In genomic region chr2:31639466-31639760, GRCm38 (mm10) we compare ENCODE assay signal across 16 mouse cellular contexts. TPM values are rescaled to one million over a fixed set of nuclear protein-coding genes. Genes with fewer than 3 reads are reported as not detected.
DNase-seq lines count a peak whose midpoint lies in the region; ATAC-seq and TF ChIP-seq lines count a peak whose summit lies in the region.
"Had no signal": no experiment of that assay in that cellular context is flagged by ENCODE, and none has a peak within 500 bp of the region (broad histone marks: within the 10 kb centered on the region; RNA-seq: fewer than 3 reads in every experiment).

No protein-coding gene starts in this region.

- H3K9me3 ChIP-seq in lung, embryonic 15.5 days, result no peaks in the 10 kb centered on the region
- H3K9me3 ChIP-seq in lung, postnatal 0 days (ENCODE audit: low read length), result no peaks in the 10 kb centered on the region
- no peaks in the 10 kb centered on the region for H3K9me3 ChIP-seq in hindbrain, embryonic 11.5 days (ENCODE audit: control insufficient read depth, low read length)
- no peaks in the 10 kb centered on the region for H3K9me3 ChIP-seq in midbrain, embryonic 12.5 days

- H3K36me3 ChIP-seq in lung, embryonic 15.5 days, result no peaks in the 10 kb centered on the region
- H3K36me3 ChIP-seq in lung, postnatal 0 days (ENCODE audit: insufficient read depth, low read length), result no peaks in the 10 kb centered on the region
- no peaks in the 10 kb centered on the region for H3K36me3 ChIP-seq in hindbrain, embryonic 11.5 days (ENCODE audit: control insufficient read depth, insufficient read depth, low read length)
- no peaks in the 10 kb centered on the region for H3K36me3 ChIP-seq in midbrain, embryonic 12.5 days

- no peak overlapping the region for H3K27ac ChIP-seq in lung, embryonic 15.5 days
- no peak overlapping the region for H3K27ac ChIP-seq in lung, postnatal 0 days (ENCODE audit: low read length)
- no peak overlapping the region for H3K27ac ChIP-seq in hindbrain, embryonic 11.5 days (ENCODE audit: low read depth, low read length)
- H3K27ac ChIP-seq in midbrain, embryonic 12.5 days (replicated peaks), result 0 out of 2 replicates have a peak overlapping the region, but pooled peaks have one; percentile 32

- peaks cover 100% of the 10 kb centered on the region for H3K27me3 ChIP-seq in lung, embryonic 15.5 days
- H3K27me3 ChIP-seq in lung, postnatal 0 days (replicated peaks; ENCODE audit: insufficient read depth, low read length), result peaks cover 97% of the 10 kb centered on the region
- peaks cover 95% of the 10 kb centered on the region for H3K27me3 ChIP-seq in hindbrain, embryonic 11.5 days (ENCODE audit: control insufficient read depth, insufficient read depth, low read length)
- H3K27me3 ChIP-seq in midbrain, embryonic 12.5 days, result peaks cover 99% of the 10 kb centered on the region

- no peak overlapping the region for H3K9ac ChIP-seq in lung, embryonic 15.5 days
- no peak overlapping the region for H3K9ac ChIP-seq in lung, postnatal 0 days (replicated peaks; ENCODE audit: low read depth)
- H3K9ac ChIP-seq in hindbrain, embryonic 11.5 days (ENCODE audit: low read depth, low read length), result no peak overlapping the region
- H3K9ac ChIP-seq in midbrain, embryonic 12.5 days (replicated peaks), result no peak overlapping the region

- peak; percentile 38; the same call in 1 of the 2 replicates for ATAC-seq in lung, embryonic 15.5 days (ENCODE audit: borderline replicate concordance, extremely low read depth, low FRiP score, low TSS enrichment)
- no peak for ATAC-seq in lung, postnatal 0 days
- ATAC-seq in hindbrain, embryonic 11.5 days (ENCODE audit: low FRiP score), result no peak
- no peak for ATAC-seq in midbrain, embryonic 12.5 days (ENCODE audit: low FRiP score, low read depth)

- TF ChIP-seq EP300 in lung, postnatal 0 days (IDR thresholded peaks at IDR 0.05), result no peak

- no peak for TF ChIP-seq CTCF in lung, postnatal 0 days (IDR thresholded peaks at IDR 0.05)

- no peak overlapping the region for H3K4me2 ChIP-seq in lung, embryonic 15.5 days
- H3K4me2 ChIP-seq in lung, postnatal 0 days (replicated peaks; ENCODE audit: low read depth, low read length), result no peak overlapping the region
- peak overlapping the region; percentile 22; the same call in 1 of the 2 replicates for H3K4me2 ChIP-seq in hindbrain, embryonic 11.5 days (replicated peaks; ENCODE audit: low read depth, low read length)
- peak overlapping the region; percentile 56 for H3K4me2 ChIP-seq in midbrain, embryonic 12.5 days (replicated peaks)

- H3K4me1 ChIP-seq in lung, embryonic 15.5 days, result peaks cover 27% of the 10 kb centered on the region
- peaks cover 2% of the 10 kb centered on the region; the same call in 1 of the 2 replicates for H3K4me1 ChIP-seq in lung, postnatal 0 days (ENCODE audit: insufficient read depth, low read depth, low read length)
- H3K4me1 ChIP-seq in hindbrain, embryonic 11.5 days (replicated peaks; ENCODE audit: control insufficient read depth, insufficient read depth, low read length), result peaks cover 49% of the 10 kb centered on the region
- peaks cover 62% of the 10 kb centered on the region for H3K4me1 ChIP-seq in midbrain, embryonic 12.5 days

- WGBS in lung, embryonic 15.5 days, result 0% methylated on average over 13 of the region's 13 CpGs
- 1% methylated on average over 12 of the region's 13 CpGs for whole genome bisulfite sequencing in lung, postnatal 0 days
- WGBS in hindbrain, embryonic 11.5 days, result 0% methylated on average over 12 of the region's 13 CpGs
- WGBS in midbrain, embryonic 12.5 days, result 0% methylated on average over 11 of the region's 13 CpGs

- no peak overlapping the region for H3K4me3 ChIP-seq in lung, embryonic 15.5 days
- H3K4me3 ChIP-seq in lung, postnatal 0 days (ENCODE audit: low read depth, low read length), result no peak overlapping the region
- peak overlapping the region; percentile 27 for H3K4me3 ChIP-seq in hindbrain, embryonic 11.5 days (ENCODE audit: low read depth, low read length)
- peak overlapping the region; percentile 42 for H3K4me3 ChIP-seq in midbrain, embryonic 12.5 days

- DNase-seq in lung, postnatal 0 days (ENCODE audit: low spot score), result no peak
- DNase-seq in hindbrain, embryonic 11.5 days (ENCODE audit: low spot score), result peak; percentile 59
- DNase-seq in retina, postnatal 1 day, result peak; percentile 41
- no peak for DNase-seq in right cerebral cortex, postnatal 14 days
- DNase-seq in frontal cortex, postnatal 10 days (ENCODE audit: low spot score in 2 of 2), result no peak
- no peak for DNase-seq in thymus, postnatal 0 days (ENCODE audit: low spot score)
- DNase-seq: adrenal gland, postnatal 10 days; cerebellum, adult 11 months; gastrocnemius, postnatal 25 days; heart, postnatal 10 days; kidney, adult 9 months; right cerebral cortex, adult 18-20 months had no signal

RNA-seq across cellular contexts. Expression of gene Prdm12, which starts 0.4 kb away (rescaled TPM):
- 0.06 and 0.14 TPM in 2 replicates for polyA plus RNA-seq in lung, embryonic 15.5 days (2015; fragmentation: Nextera tagmentation; extraction: Ambion mirVana)
- not detected in 2 replicates for polyA plus RNA-seq in lung, postnatal 0 days (2015; fragmentation: Nextera tagmentation; extraction: Ambion mirVana)
- polyA plus RNA-seq in hindbrain, embryonic 11.5 days (2014; fragmentation: Nextera tagmentation; extraction: Ambion mirVana), result 4.0 and 6.7 TPM in 2 replicates
- 21.0 and 25.5 TPM in 2 replicates for polyA plus RNA-seq in midbrain, embryonic 12.5 days (2016; fragmentation: Nextera tagmentation; extraction: Ambion mirVana)
- not detected in 2 replicates for polyA plus RNA-seq in thymus, postnatal 0 days (2015; fragmentation: Nextera tagmentation; extraction: Ambion mirVana)
- polyA plus RNA-seq: liver, embryonic 16.5 days; urinary bladder, adult 2 months had no signal

RNA-seq across cellular contexts. Expression of gene Exosc2, which starts 31.1 kb away (rescaled TPM):
- 67.7 and 69.1 TPM in 2 replicates for polyA plus RNA-seq in lung, embryonic 15.5 days (2015; fragmentation: Nextera tagmentation; extraction: Ambion mirVana)
- polyA plus RNA-seq in lung, postnatal 0 days (2015; fragmentation: Nextera tagmentation; extraction: Ambion mirVana), result 17.7 and 18.7 TPM in 2 replicates
- 50.8 and 56.6 TPM in 2 replicates for polyA plus RNA-seq in hindbrain, embryonic 11.5 days (2014; fragmentation: Nextera tagmentation; extraction: Ambion mirVana)
- 61.0 and 63.9 TPM in 2 replicates for polyA plus RNA-seq in midbrain, embryonic 12.5 days (2016; fragmentation: Nextera tagmentation; extraction: Ambion mirVana)
- 54.5 and 57.6 TPM in 2 replicates for polyA plus RNA-seq in thymus, postnatal 0 days (2015; fragmentation: Nextera tagmentation; extraction: Ambion mirVana)

RNA-seq across cellular contexts. Expression of gene Abl1, which starts 48.8 kb away (rescaled TPM):
- 37.2 and 38.1 TPM in 2 replicates for polyA plus RNA-seq in lung, embryonic 15.5 days (2015; fragmentation: Nextera tagmentation; extraction: Ambion mirVana)
- 15.6 and 16.3 TPM in 2 replicates for polyA plus RNA-seq in lung, postnatal 0 days (2015; fragmentation: Nextera tagmentation; extraction: Ambion mirVana)
- polyA plus RNA-seq in hindbrain, embryonic 11.5 days (2014; fragmentation: Nextera tagmentation; extraction: Ambion mirVana), result 28.6 and 30.2 TPM in 2 replicates
- 44.1 and 47.3 TPM in 2 replicates for polyA plus RNA-seq in midbrain, embryonic 12.5 days (2016; fragmentation: Nextera tagmentation; extraction: Ambion mirVana)
- 19.3 and 19.7 TPM in 2 replicates for polyA plus RNA-seq in thymus, postnatal 0 days (2015; fragmentation: Nextera tagmentation; extraction: Ambion mirVana)

Comparison
In these comparisons a context has a peak if more than half of its experiments do, and no peak if none do; other contexts are left out.
1. H3K4me2 ChIP-seq: peak in hindbrain, embryonic 11.5 days (single experiment) and midbrain, embryonic 12.5 days (single experiment); none in lung, embryonic 15.5 days (single experiment) and lung, postnatal 0 days (single experiment).
2. H3K4me3 ChIP-seq: peak in hindbrain, embryonic 11.5 days (single experiment) and midbrain, embryonic 12.5 days (single experiment); none in lung, embryonic 15.5 days (single experiment) and lung, postnatal 0 days (single experiment).
3. DNase-seq: peak in hindbrain, embryonic 11.5 days (single experiment) and retina, postnatal 1 day (single experiment); none in lung, postnatal 0 days (single experiment), right cerebral cortex, postnatal 14 days (single experiment), frontal cortex, postnatal 10 days (0 of 2) and thymus, postnatal 0 days (single experiment).